Mouse (Mus musculus) layer of hippocampus, postnatal 10 days (tissue): ENCODE data around the gene Pitpnc1. TPM values are rescaled to one million over a fixed set of nuclear protein-coding genes. Genes with fewer than 3 reads are reported as not detected.

Source experiments
- DNase-seq, 2 experiments: peaks; one replicate each; pipeline ENCODE4 v3.0.0; 2021; ENCODE audit warnings: low spot score in 2 of 2
- total RNA-seq, 2 experiments: library from RNA; stranded (reverse); gene quantifications; 2 replicates each; pipeline ENCODE4 v1.2.3; 2021

Pitpnc1 gene
- total RNA-seq, 2 experiments from 2014 or later = 60.3 to 65.2 TPM

- DNase-seq = no peak
These were observed 135.5 kb downstream of the Pitpnc1 start for GRCm38 (mm10) chr11:107334849-107335484.

- DNase-seq = no peak
These were observed 137.6 kb downstream of the Pitpnc1 start for GRCm38 (mm10) chr11:107332905-107333304.

DNA sequence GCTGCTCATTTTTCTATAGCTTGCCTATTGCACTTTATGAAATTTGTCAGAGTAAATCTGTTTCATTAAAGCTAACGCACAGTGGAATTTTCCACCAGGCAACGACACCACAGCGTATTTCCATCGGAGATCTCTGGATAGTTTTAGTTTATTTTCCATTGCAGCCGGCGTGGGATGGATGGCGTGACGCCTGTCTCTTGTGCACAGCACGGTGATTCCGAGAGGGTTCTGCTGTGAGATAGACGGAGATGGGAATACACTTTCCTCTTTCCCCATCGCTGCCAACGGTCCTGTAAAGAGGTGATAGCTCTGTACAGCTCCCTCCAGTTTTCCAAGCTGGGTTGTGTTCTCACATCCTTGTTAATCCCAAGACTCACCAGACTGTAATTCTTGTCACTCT, 138.2 kb downstream of the Pitpnc1 start:
- no peak for DNase-seq

GRCm38 (mm10) chr11:107331425-107331824, 139.1 kb downstream of the Pitpnc1 start:
- DNase-seq = no peak

DNA sequence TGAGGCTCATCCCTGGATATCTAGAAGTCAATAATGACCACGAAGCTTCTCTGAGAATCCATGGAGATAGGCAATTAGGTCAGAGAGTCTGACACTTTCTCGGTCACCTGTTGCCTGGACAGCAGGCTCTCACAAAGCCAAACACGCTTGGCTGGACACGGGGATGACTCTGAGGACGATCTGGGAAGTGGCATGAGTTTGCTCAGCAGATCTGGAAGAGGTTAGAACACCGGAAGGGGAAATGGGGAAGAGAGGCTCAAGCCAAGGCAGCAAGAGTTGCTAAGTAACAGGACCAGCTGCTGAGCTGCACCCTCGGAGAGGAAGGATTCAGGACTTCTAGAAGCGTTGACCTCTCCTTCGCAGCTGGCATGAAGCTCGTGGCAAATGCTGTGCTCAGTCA, 143.2 kb downstream of the Pitpnc1 start:
- DNase-seq = no peak

DNA sequence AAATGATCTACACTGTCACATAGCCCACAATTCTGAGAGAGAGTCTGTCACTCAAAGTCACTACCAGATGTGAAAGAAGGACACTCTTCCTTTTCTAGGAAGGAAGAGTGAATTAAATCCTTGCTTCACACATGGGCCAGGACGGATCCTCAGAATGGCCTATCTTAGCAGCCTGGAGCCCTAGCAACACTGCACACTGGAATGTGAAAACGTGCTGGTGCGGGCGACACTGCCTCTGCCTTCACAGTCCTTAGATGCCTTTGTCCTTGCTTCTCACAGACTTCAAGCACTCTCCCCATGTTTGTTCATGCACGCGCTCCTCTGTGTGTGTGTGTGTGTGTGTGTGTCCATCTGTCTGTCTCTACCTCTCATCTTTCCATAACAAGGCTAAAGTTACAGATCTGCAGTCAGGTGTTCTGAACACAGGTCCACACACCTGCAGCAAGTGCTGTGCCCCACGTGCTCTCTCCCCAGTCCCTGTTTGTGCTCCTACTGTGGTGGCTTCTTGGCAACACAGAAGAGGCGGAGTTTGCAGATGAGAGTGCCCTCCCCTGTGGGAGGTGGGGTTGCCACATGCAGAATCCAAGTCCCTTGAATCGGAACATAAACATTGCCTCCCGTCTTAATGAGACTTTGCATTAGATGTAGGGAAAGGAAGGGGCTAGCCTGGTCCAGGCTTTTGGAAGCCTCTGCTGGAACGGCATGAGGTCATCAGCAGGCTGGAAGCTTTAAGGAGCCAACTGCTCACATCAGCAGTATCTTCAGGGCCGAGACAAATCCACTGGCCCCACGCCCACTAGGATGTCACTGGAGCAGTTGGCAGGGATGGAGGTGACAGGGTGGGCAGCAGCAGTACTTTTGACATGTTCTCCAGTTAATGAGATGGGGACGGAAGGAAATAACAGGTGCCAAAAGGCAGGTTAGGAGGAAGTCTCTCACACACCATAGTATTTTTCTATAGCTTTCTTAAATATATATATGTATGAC, 144.5 kb downstream of the Pitpnc1 start:
- no peak for DNase-seq

GRCm38 (mm10) chr11:107325226-107325625, 145.3 kb downstream of the Pitpnc1 start:
- DNase-seq = no peak

DNA sequence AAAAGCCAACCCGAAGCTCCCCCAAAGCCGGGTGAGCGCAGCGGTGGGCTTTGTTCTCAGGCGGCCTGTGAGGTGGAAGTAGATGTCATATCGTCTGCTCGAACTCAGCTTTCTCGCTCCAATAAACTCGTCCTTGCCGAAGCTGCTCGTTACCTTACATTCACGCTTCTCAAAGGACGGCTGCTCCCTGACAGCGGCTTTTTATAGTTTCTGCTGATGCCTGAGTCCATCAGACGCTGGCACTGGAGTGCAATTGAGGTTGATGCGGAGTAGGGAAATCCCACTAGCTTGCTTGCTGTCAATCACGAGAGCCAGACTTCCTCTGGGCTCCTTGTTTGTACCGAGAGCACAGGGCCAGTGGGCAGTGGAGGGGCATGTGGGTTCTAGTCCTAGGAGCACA, 147.3 kb downstream of the Pitpnc1 start:
- DNase-seq = no peak

DNA sequence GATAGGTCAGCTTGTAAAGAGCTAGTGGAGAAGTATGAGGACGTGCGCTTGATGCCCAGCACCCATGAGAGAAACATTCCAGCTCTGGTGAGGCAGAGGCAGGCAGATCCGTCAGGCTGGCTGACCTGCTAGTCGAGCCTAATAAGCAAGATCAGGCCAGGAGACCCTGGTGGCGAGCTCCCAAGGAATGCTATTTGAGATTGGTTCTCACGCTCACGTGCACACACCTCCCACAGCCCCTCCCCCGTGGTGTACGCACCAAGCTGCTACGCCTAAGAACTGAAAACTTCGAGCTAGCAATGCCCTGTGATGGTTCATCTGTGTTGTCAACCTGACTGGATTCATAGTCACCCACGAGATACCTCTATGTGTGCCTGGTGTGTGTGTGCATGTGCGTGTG, 148.3 kb downstream of the Pitpnc1 start:
- DNase-seq = no peak

GRCm38 (mm10) chr11:107321819-107322218, 148.7 kb downstream of the Pitpnc1 start:
- DNase-seq = no peak

DNA sequence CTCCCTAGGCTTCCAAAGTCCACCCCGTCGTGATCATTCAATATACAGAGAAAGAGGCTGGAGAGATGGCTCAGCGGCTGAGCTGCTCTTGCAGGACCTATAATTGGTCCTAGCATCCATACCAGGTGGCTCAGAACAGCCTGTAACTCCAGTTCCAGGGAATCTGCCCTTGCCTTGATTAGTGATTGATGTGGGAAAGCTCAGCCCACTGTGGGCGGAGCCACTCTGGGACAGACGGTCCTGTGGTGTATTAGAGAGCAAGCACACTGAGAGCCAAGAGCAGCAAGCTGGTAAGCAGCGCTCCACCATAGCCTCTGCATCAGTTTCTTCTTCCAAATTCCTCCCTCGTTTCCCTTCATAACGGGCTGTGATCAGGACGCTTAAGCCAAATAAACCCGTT, 150.6 kb downstream of the Pitpnc1 start:
- no peak for DNase-seq

- DNase-seq = no peak
These were observed 152.7 kb downstream of the Pitpnc1 start for GRCm38 (mm10) chr11:107317653-107318281.

DNA sequence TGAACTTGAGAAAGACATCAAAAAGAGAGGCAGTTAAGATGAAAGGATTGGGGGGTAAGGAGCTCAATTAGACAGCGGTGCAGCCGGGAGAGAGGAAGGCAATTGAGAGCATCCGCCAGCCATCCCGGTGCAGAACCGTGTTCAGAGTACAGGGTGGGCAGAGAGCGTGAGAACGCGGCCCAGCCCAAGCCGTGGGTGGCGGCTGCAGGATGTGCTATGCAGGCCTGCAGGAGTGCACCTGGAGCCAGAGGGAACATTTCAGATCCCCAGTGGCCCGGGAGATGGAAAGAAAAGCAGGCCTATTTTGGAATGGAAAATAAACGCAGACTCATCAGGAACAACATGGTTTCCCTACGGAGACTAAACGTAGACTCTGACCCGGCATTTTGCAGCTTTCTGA, 155.0 kb downstream of the Pitpnc1 start:
- DNase-seq = no peak

- DNase-seq = no peak
These were observed 160.0 kb downstream of the Pitpnc1 start for GRCm38 (mm10) chr11:107310338-107311121.

- no peak for DNase-seq
These were observed 164.3 kb downstream of the Pitpnc1 start for GRCm38 (mm10) chr11:107306170-107306569.

- no peak for DNase-seq
These were observed 168.4 kb downstream of the Pitpnc1 start for GRCm38 (mm10) chr11:107302141-107302540.

DNA sequence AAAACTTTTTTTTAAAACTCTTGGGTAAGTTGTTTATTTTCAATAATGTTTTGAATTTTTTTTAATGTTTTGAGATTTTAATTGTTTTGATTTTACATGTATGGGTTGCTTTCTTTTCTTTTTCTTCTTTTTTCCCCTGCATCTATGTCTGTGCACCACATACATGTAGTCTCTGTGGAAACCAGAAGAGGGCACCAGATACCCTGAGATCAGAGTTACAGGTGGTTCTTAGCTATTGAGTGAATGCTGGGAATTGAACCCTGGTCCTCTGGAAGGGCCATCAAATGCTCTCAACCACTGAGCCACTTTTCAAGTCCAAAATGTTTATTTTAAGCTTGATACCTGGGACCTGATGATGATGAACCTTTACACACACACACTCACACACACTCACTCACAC, 170.3 kb downstream of the Pitpnc1 start:
- DNase-seq = no peak

- DNase-seq = no peak
These were observed 170.9 kb downstream of the Pitpnc1 start for GRCm38 (mm10) chr11:107299511-107300120.

GRCm38 (mm10) chr11:107296176-107296575, 174.3 kb downstream of the Pitpnc1 start:
- DNase-seq = no peak

- DNase-seq = no peak
These were observed 178.5 kb downstream of the Pitpnc1 start for GRCm38 (mm10) chr11:107292036-107292435.

DNA sequence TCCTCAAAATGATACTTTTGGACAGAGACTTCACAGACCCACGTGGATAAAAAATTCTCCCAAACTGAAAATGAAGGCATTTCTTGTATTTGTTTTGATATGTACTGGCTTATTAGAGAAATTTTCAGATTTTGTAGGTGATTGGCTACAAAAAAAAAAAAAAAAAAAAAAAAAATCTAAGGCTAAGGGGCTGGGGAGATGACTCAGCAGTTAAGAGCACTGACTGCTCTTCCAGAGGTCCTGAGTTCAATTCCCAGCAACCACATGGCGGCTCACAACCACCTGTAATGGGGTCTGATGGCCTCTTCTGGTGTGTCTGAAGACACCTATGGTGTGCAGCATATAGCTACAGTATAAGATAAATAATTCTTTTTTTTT, 182.3 kb downstream of the Pitpnc1 start:
- DNase-seq = no peak
